Mouse (Mus musculus): ENCODE data around the gene Snhg11.

- no peak for TF ChIP-seq EP300 (IDR thresholded peaks at IDR 0.05; ENCODE audit: insufficient read depth, low read depth, low read length)
- no peak for TF ChIP-seq POLR2A (IDR thresholded peaks at IDR 0.05; ENCODE audit: insufficient read depth, low read depth, low read length)
- TF ChIP-seq CTCF (IDR thresholded peaks at IDR 0.05): no peak
These were observed 767 bp downstream of the Snhg11 start for GRCm38 (mm10) chr2:158376123-158376687.
